Mouse (Mus musculus) erythroblast, embryonic 14.5 days (primary cell): ENCODE measurements around the gene Invs. TPM values are rescaled to one million over a fixed set of nuclear protein-coding genes. Genes with fewer than 3 reads are reported as not detected.

Experiments
- H3K27me3 ChIP-seq: 2 replicates; pipeline ENCODE4 v1.6.1; 2012; ENCODE audit warnings: inconsistent platforms; ENCODE audit not compliant: control insufficient read depth
- H3K36me3 ChIP-seq: 2 replicates; pipeline ENCODE4 v1.6.1; 2012; ENCODE audit warnings: mild to moderate bottlenecking, inconsistent platforms; ENCODE audit not compliant: control insufficient read depth
- H3K4me1 ChIP-seq: 2 replicates; pipeline ENCODE4 v1.6.1; 2012; ENCODE audit warnings: inconsistent platforms; ENCODE audit not compliant: control insufficient read depth
- H3K4me3 ChIP-seq: replicated peaks from 2 replicates; pipeline ENCODE3; 2012; ENCODE audit warnings: moderate library complexity, mild to moderate bottlenecking, inconsistent platforms
- H3K9me3 ChIP-seq: 2 replicates; pipeline ENCODE4 v1.6.1; 2012; ENCODE audit warnings: low read length, inconsistent platforms, mixed read lengths; ENCODE audit not compliant: control insufficient read depth
- GATA1 ChIP-seq: IDR thresholded peaks from 2 replicates; pipeline ENCODE4 v1.6.1; 2012; ENCODE audit warnings: low read length, inconsistent platforms, mixed read lengths
- TAL1 ChIP-seq: IDR thresholded peaks from 3 replicates; pipeline ENCODE4 v1.6.1; 2012; ENCODE audit warnings: low read length, inconsistent platforms, mixed read lengths
- polyA plus RNA-seq: library from polyadenylated mRNA; stranded (reverse); fragments of >175 nt; gene quantifications from 2 replicates; pipeline ENCODE4 v1.2.3, GENCODE M21; 2012

Invs gene
- polyA plus RNA-seq, 1 experiment: 0.09 TPM

- no peaks in the 10 kb centered on the region for H3K27me3 ChIP-seq
- H3K9me3 ChIP-seq: no peaks in the 10 kb centered on the region
- peaks cover 23% of the 10 kb centered on the region for H3K36me3 ChIP-seq
- TF ChIP-seq TAL1 (no peak), GATA1 (no peak)
- H3K4me1 ChIP-seq: no peaks in the 10 kb centered on the region
- no peak overlapping the region for H3K4me3 ChIP-seq
Observed at GRCm38 (mm10) chr4:48422633-48423032, 143.1 kb downstream of the Invs start.

- Histone ChIP-seq H3K4me1 (no peaks in the 10 kb centered on the region), H3K9me3 (no peaks in the 10 kb centered on the region), H3K4me3 (no peak overlapping the region), H3K27me3 (no peaks in the 10 kb centered on the region), H3K36me3 (peaks cover 27% of the 10 kb centered on the region)
- TF ChIP-seq TAL1 (no peak), GATA1 (no peak)
Observed at GRCm38 (mm10) chr4:48423738-48424137, 144.2 kb downstream of the Invs start.

GRCm38 (mm10) chr4:48427413-48427812 lies 147.9 kb downstream of the Invs start:
- TF ChIP-seq GATA1: no peak
- peaks cover 46% of the 10 kb centered on the region for H3K36me3 ChIP-seq
- H3K4me3 ChIP-seq: no peak overlapping the region
- no peaks in the 10 kb centered on the region for H3K9me3 ChIP-seq
- no peaks in the 10 kb centered on the region for H3K27me3 ChIP-seq
- no peaks in the 10 kb centered on the region for H3K4me1 ChIP-seq

- H3K36me3 ChIP-seq: peaks cover 48% of the 10 kb centered on the region
- H3K4me1 ChIP-seq: no peaks in the 10 kb centered on the region
- TF ChIP-seq TAL1 (no peak), GATA1 (no peak)
- no peaks in the 10 kb centered on the region for H3K9me3 ChIP-seq
- no peaks in the 10 kb centered on the region for H3K27me3 ChIP-seq
- no peak overlapping the region for H3K4me3 ChIP-seq
Observed at GRCm38 (mm10) chr4:48428054-48428453, 148.5 kb downstream of the Invs start.

- Histone ChIP-seq H3K4me3 (no peak overlapping the region), H3K9me3 (no peaks in the 10 kb centered on the region), H3K4me1 (no peaks in the 10 kb centered on the region), H3K36me3 (peaks cover 68% of the 10 kb centered on the region), H3K27me3 (no peaks in the 10 kb centered on the region)
- TF ChIP-seq GATA1 (no peak), TAL1 (no peak)
Observed at GRCm38 (mm10) chr4:48454106-48454773, 174.7 kb downstream of the Invs start.

- H3K4me1 ChIP-seq: no peaks in the 10 kb centered on the region
- H3K4me3 ChIP-seq: no peak overlapping the region
- TF ChIP-seq GATA1 (no peak), TAL1 (no peak)
- peaks cover 70% of the 10 kb centered on the region for H3K36me3 ChIP-seq
- H3K27me3 ChIP-seq: no peaks in the 10 kb centered on the region
- no peaks in the 10 kb centered on the region for H3K9me3 ChIP-seq
Observed at GRCm38 (mm10) chr4:48458436-48458835, 178.9 kb downstream of the Invs start.

GRCm38 (mm10) chr4:48461060-48461459 lies 181.5 kb downstream of the Invs start:
- Histone ChIP-seq H3K9me3 (no peaks in the 10 kb centered on the region), H3K27me3 (no peaks in the 10 kb centered on the region), H3K4me1 (no peaks in the 10 kb centered on the region), H3K36me3 (peaks cover 61% of the 10 kb centered on the region), H3K4me3 (no peak overlapping the region)
- TF ChIP-seq TAL1: no peak
- TF ChIP-seq GATA1: no peak

- H3K4me3 ChIP-seq: peak overlapping the region; percentile 18
Observed at GRCm38 (mm10) chr4:48470977-48471376, 191.4 kb downstream of the Invs start.

GRCm38 (mm10) chr4:48472052-48472791 lies 192.7 kb downstream of the Invs start:
- no peak for TF ChIP-seq TAL1
- no peak for TF ChIP-seq GATA1
- peaks cover 23% of the 10 kb centered on the region for H3K36me3 ChIP-seq
- H3K4me3 ChIP-seq: peak overlapping the region; percentile 72
- H3K4me1 ChIP-seq: peaks cover 29% of the 10 kb centered on the region
- H3K9me3 ChIP-seq: no peaks in the 10 kb centered on the region
- no peaks in the 10 kb centered on the region for H3K27me3 ChIP-seq

More at GRCm38 (mm10) chr4:48470977-48471376, 191.4 kb downstream of the Invs start:
- Histone ChIP-seq H3K4me1 (peaks cover 29% of the 10 kb centered on the region), H3K36me3 (peaks cover 35% of the 10 kb centered on the region), H3K9me3 (no peaks in the 10 kb centered on the region), H3K27me3 (no peaks in the 10 kb centered on the region)
- TF ChIP-seq TAL1 (no peak), GATA1 (no peak)
